Mouse (Mus musculus) spleen, adult 10 weeks (tissue): ENCODE results near the gene Olfr1415. TPM values are rescaled to one million over a fixed set of nuclear protein-coding genes. Genes with fewer than 3 reads are reported as not detected.

ENCODE experiments used
- polyA plus RNA-seq: library from polyadenylated mRNA; stranded (reverse); fragments of 350-450 nt; fragmentation: Illumina TruSeq; extraction: RNeasy Lipid Tissue Mini Kit (QIAGEN cat#74804); gene quantifications from one replicate; pipeline ENCODE4 v1.2.3, GENCODE M21; 2015; ENCODE audit warnings: low replicate concordance; ENCODE audit not compliant: insufficient read depth

Gene Olfr1415
- polyA plus RNA-seq, result not detected

DNA sequence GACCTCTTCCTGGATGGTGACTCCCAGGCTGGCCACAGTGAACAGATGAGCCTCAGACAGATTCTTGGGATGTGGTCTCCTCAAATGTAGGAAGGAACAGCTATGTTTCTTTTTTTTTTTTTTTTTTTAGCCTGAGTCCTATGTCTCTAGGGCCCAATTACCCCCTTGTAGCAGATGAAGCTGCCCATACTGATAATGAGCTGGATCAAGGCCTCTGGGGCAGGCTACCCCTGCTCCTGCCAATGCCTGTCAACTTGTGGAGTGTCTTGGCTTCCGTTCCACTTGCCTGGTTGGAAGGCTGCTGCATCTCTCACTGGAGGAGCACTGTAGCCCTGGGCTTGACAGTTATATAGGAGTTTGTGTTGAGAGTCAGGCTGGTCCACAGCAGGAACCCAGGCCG is at the start of gene Olfr1415:
Gene Olfr1415, minus strand, starts transcription at position 101 of the 400 bp plus-strand sequence.

GRCm38 (mm10) chr1:92518561-92518960 is 22.7 kb upstream of the Olfr1415 start, which contains the start of gene Olfr1414:
Gene Olfr1414, minus strand, starts transcription at chr1:92518661.

DNA sequence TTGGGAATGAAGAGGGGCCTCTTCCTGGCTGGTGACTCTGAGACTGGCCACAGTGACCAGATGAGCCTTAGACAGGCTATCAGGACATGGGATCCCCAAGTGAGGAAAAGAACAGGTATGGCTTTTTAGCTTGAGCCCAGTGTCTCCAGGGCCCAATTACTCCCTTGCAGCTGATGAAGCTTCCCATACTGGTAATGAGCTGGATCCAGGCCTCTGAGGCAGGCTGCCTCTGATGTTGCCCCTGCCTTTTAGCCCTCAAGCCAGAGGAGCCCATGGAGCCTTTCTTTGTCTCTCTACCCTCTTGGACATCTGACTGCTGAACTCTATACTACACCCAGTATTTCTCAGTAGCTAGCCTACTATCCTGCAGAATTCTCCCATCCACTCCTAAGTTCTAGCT is 10.9 kb downstream of the Olfr1415 start, which contains the start of gene Olfr1416:
Gene Olfr1416, minus strand, starts transcription at position 101 of the 400 bp plus-strand sequence.

GRCm38 (mm10) chr1:92473165-92474041 is 22.5 kb downstream of the Olfr1415 start, which contains the start of gene Ndufa10:
Gene Ndufa10, minus strand, starts transcription at chr1:92473860.

Other genes with a start within 250 kb of the Olfr1415 start
- gene Ndufa10, start 22.2 kb downstream of the Olfr1415 start, polyA plus RNA-seq, result 125 TPM
- gene Olfr1416, start 11.0 kb downstream of the Olfr1415 start, polyA plus RNA-seq, result not detected
- gene Olfr1414, start 22.6 kb upstream of the Olfr1415 start, polyA plus RNA-seq, result not detected
- not detected for gene Olfr1413, start 75.2 kb upstream of the Olfr1415 start, polyA plus RNA-seq
- not detected for gene Olfr1412, start 89.7 kb upstream of the Olfr1415 start, polyA plus RNA-seq
- gene Olfr1411, start 98.3 kb upstream of the Olfr1415 start, polyA plus RNA-seq, result not detected
- gene Olfr1410, start 109.7 kb upstream of the Olfr1415 start, polyA plus RNA-seq, result not detected
- not detected for gene Olfr12, start 121.7 kb upstream of the Olfr1415 start, polyA plus RNA-seq
- gene Cops9, start 145.9 kb upstream of the Olfr1415 start, polyA plus RNA-seq, result 175 TPM
- 0.26 TPM for gene Otos, start 152.7 kb upstream of the Olfr1415 start, polyA plus RNA-seq